Mouse (Mus musculus): ENCODE measurements at regions not wholly inside any gene's neighbourhood (a gene's known extent, or its start where the extent isn't known, plus 50 kb on each side); places are given as distances from the start of the nearest gene placed in this dataset.
"Not testable (repeated sequence)": the region's sequence is repeated elsewhere in the genome, so short reads cannot be mapped to it uniquely, and the experiment has no call there.

DNA sequence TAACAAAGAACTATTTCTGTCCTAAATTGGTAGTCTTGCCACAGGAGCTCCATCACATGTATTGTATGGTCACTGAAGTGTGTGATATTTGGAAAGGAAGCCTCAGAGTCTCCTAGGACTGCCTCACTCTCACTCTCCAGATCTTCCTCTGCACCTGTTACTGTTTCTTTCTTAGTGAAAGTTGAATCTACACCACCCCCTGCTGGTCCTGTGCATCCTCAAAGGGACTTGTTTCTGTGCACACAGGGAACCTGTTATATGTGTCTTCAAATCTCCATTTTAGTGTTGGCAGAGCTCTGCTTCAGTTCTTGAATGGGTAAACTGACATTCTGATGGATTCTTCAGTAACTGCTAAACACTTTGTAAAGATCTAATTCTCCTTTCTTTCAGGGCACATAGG, 276.3 kb upstream of the Zfp386 start:
- DNase-seq (ENCODE audit: low read depth) = not testable (repeated sequence)

DNA sequence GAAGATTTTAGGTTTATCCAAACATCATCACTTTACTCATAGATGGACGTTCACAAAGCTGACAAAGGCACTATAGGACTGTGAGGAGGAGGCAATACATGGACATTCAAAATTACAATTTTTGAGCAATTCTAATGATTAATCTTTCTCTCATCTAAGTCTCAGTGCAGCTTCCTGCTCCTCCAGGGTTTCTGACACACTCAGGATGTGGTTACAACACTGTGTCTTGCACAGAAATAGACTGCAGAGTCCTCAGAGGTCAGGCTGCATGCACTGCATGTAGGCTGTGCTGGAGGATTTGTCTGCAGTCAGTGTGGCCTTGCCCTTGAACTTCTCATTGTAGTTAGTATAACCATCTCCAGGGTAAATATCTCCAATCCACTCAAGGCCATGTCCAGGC, 257.2 kb upstream of the Zfp386 start:
- DNase-seq (ENCODE audit: low read depth) = not testable (repeated sequence)

DNA sequence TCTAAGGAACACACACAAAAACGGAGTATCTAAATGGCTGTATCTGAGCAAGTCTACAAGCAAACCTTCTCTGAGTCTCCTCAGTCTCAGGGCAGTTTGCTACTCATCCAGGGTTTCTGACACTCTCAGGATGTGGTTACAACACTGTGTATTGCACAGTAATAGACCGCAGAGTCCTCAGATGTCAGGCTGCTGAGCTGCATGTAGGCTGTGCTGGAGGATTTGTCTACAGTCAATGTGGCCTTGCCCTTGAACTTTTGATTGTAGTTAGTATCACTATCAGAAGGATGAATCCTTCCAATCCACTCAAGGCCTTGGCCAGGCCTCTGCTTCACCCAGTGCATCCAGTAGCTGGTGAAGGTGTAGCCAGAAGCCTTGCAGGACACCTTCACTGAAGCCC, 245.0 kb upstream of the Zfp386 start:
- not testable (repeated sequence) for DNase-seq (ENCODE audit: low read depth)

DNA sequence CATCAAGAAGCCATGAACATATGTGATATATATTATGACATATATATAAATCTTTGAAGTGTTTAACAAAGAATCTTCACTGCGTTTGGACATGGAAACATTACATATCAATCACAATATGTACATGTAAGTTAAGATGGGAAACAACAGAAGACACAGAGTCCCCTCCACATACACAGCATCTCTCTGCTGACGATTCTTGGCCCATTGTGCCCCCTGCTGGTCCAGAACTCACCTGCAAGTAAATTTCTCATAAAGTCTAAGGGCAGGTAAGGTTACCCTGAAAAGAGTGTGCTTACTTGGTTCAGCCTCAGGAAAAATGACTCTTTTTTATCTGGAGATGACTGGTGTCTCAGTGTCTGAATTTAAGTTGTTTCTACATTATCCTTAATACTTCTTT, 243.8 kb upstream of the Zfp386 start:
- not testable (repeated sequence) for DNase-seq (ENCODE audit: low read depth)

DNA sequence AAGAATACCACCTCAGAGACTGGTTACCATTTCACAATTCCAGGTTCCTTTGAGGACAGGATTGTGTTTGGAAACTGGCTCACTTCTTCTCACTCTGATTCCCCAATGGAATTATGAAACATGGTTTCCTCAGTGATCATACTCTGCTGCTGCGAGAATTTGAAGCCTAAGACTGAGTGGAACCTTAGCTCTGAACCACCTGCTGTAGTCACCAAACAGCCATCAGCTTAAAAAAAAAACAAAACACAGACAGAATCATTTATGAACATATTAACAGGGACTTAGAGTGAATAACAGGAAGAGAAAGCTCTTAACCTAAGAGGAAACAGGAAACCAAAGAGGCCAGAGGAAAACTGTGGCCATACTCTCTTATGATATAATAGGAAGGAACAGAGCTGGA, 239.5 kb upstream of the Zfp386 start:
- no peak for DNase-seq (ENCODE audit: low read depth)

Data from c-Kit-positive CD71-negative TER-119-negative erythroid progenitor cells, embryonic 14.5 days (primary cell).